Mouse (Mus musculus) MEL (cell line): ENCODE measurements around the gene Cux1. TPM values are rescaled to one million over a fixed set of nuclear protein-coding genes. Genes with fewer than 3 reads are reported as not detected.

Source experiments
- DNase-seq: peaks from one replicate; pipeline ENCODE4 v3.0.0; 2011; ENCODE audit warnings: low read depth, low spot score
- H3K27ac ChIP-seq: 2 replicates; pipeline ENCODE4 v1.5.1; 2012; ENCODE audit warnings: low read depth, mild to moderate bottlenecking, control low read depth, low read length, moderate library complexity; ENCODE audit not compliant: control insufficient read depth
- H3K27me3 ChIP-seq, 2 experiments: fragments of 150-350 bp in 1 of 2; sonication (generic) in 1 of 2; 2 replicates each; pipeline ENCODE4 v1.6.1; 2012; ENCODE audit warnings: low read length in 2 of 2, mild to moderate bottlenecking in 2 of 2, improper control_type of control experiment in 1 of 2, moderate library complexity in 1 of 2; ENCODE audit not compliant: insufficient read depth in 2 of 2, control insufficient read depth in 1 of 2
- H3K36me3 ChIP-seq, 2 experiments: 2 replicates each; pipeline ENCODE4 v1.6.1; 2012 to 2014; ENCODE audit warnings: low read length in 2 of 2, improper control_type of control experiment in 1 of 2, inconsistent platforms in 1 of 2, mild to moderate bottlenecking in 1 of 2; ENCODE audit not compliant: insufficient read depth in 2 of 2, control insufficient read depth in 1 of 2
- H3K4me1 ChIP-seq, 2 experiments: fragments of 150-350 bp in 1 of 2; sonication (generic) in 1 of 2; 2 replicates each; pipeline ENCODE4 v1.6.1; 2012; ENCODE audit warnings: low read length in 2 of 2, improper control_type of control experiment in 1 of 2, mild to moderate bottlenecking in 1 of 2; ENCODE audit not compliant: insufficient read depth in 2 of 2, control insufficient read depth in 1 of 2
- H3K4me3 ChIP-seq, 2 experiments: fragments of 150-350 bp in 1 of 2; sonication (generic) in 1 of 2; 2 replicates each; pipeline ENCODE4 v1.5.1; 2012; ENCODE audit warnings: low read depth in 2 of 2, low read length in 2 of 2, mild to moderate bottlenecking in 2 of 2, moderate library complexity in 2 of 2, control low read depth in 1 of 2, improper control_type of control experiment in 1 of 2; ENCODE audit not compliant: control insufficient read depth in 1 of 2, insufficient read depth in 1 of 2
- H3K79me2 ChIP-seq: 2 replicates; pipeline ENCODE4 v1.6.1; 2012; ENCODE audit warnings: mild to moderate bottlenecking, low read length, moderate library complexity; ENCODE audit not compliant: control insufficient read depth, poor library complexity, insufficient read depth
- H3K9ac ChIP-seq: 2 replicates; pipeline ENCODE4 v1.6.1; 2012; ENCODE audit warnings: low read depth, mild to moderate bottlenecking, control low read depth, low read length, moderate library complexity; ENCODE audit not compliant: control insufficient read depth, poor library complexity, severe bottlenecking
- H3K9me3 ChIP-seq: fragments of 150-350 bp; sonication (generic); replicated peaks from 2 replicates; pipeline ENCODE4 v1.6.1; 2012; ENCODE audit warnings: mild to moderate bottlenecking, low read length, improper control_type of control experiment, moderate library complexity; ENCODE audit not compliant: insufficient read depth
- CHD1 ChIP-seq: IDR thresholded peaks from 2 replicates; pipeline ENCODE4 v1.6.1; 2012; ENCODE audit warnings: low read depth, mild to moderate bottlenecking, inconsistent platforms, low read length, improper control_type of control experiment
- CHD2 ChIP-seq: IDR thresholded peaks from 2 replicates; pipeline ENCODE4 v1.6.1; 2011; ENCODE audit warnings: low read length, improper control_type of control experiment
- CTCF ChIP-seq, 3 experiments: IDR thresholded peaks in 2 of 3; conservative IDR thresholded peaks in 1 of 3; 2 replicates each; pipeline ENCODE4 v1.5.1; 2011 to 2012; ENCODE audit warnings: low read length in 3 of 3, low read depth in 2 of 3, mild to moderate bottlenecking in 2 of 3, improper control_type of control experiment in 1 of 3, inconsistent platforms in 1 of 3, mixed read lengths in 1 of 3, moderate library complexity in 1 of 3; ENCODE audit not compliant: control insufficient read depth in 1 of 3, insufficient read depth in 1 of 3, poor library complexity in 1 of 3, severe bottlenecking in 1 of 3
- ETS1 ChIP-seq: IDR thresholded peaks from 2 replicates; pipeline ENCODE4 v1.6.1; 2012; ENCODE audit warnings: low read depth, mild to moderate bottlenecking, inconsistent platforms, low read length, improper control_type of control experiment, moderate library complexity
- GATA1 ChIP-seq: IDR thresholded peaks from 2 replicates; pipeline ENCODE4 v1.6.1; 2011; ENCODE audit warnings: low read depth, low read length, improper control_type of control experiment
- HCFC1 ChIP-seq: IDR thresholded peaks from 2 replicates; pipeline ENCODE4 v1.6.1; 2012; ENCODE audit warnings: low read depth, mild to moderate bottlenecking, inconsistent platforms, low read length, improper control_type of control experiment, moderate library complexity
- JUND ChIP-seq: IDR thresholded peaks from 2 replicates; pipeline ENCODE4 v1.6.1; 2011; ENCODE audit warnings: low read depth, mild to moderate bottlenecking, improper control_type of control experiment, low read length
- KAT2A ChIP-seq: conservative IDR thresholded peaks from 2 replicates; pipeline ENCODE4 v1.6.1; 2012; ENCODE audit warnings: low read depth, low read length, improper control_type of control experiment, inconsistent platforms
- MAFK ChIP-seq: IDR thresholded peaks from 2 replicates; pipeline ENCODE4 v1.6.1; 2011; ENCODE audit warnings: low read depth, mild to moderate bottlenecking, low read length, improper control_type of control experiment, borderline replicate concordance
- MAZ ChIP-seq: IDR thresholded peaks from 2 replicates; pipeline ENCODE4 v1.6.1; 2012; ENCODE audit warnings: low read depth, mild to moderate bottlenecking, inconsistent platforms, low read length, improper control_type of control experiment
- MXI1 ChIP-seq: IDR thresholded peaks from 2 replicates; pipeline ENCODE4 v1.6.1; 2011; ENCODE audit warnings: mild to moderate bottlenecking, low read depth, low read length, improper control_type of control experiment
- MYB ChIP-seq: IDR thresholded peaks from 2 replicates; pipeline ENCODE4 v1.6.1; 2011; ENCODE audit warnings: mild to moderate bottlenecking, low read depth, low read length, improper control_type of control experiment
- POLR2A ChIP-seq, 2 experiments: IDR thresholded peaks; 2 replicates each; pipeline ENCODE4 v1.6.1; 2011 to 2012; ENCODE audit warnings: low read length in 2 of 2, mild to moderate bottlenecking in 2 of 2, control low read depth in 1 of 2, improper control_type of control experiment in 1 of 2, low read depth in 1 of 2, moderate library complexity in 1 of 2; ENCODE audit not compliant: control insufficient read depth in 1 of 2, insufficient read depth in 1 of 2, poor library complexity in 1 of 2
- POLR2AphosphoS2 ChIP-seq: IDR thresholded peaks from 2 replicates; pipeline ENCODE4 v1.6.1; 2011; ENCODE audit warnings: low read length, improper control_type of control experiment
- RAD21 ChIP-seq: IDR thresholded peaks from 2 replicates; pipeline ENCODE4 v1.6.1; 2011; ENCODE audit warnings: mild to moderate bottlenecking, low read depth, low read length, improper control_type of control experiment
- RCOR1 ChIP-seq: IDR thresholded peaks from 2 replicates; pipeline ENCODE4 v1.6.1; 2012; ENCODE audit warnings: low read depth, mild to moderate bottlenecking, inconsistent platforms, low read length, improper control_type of control experiment
- SIN3A ChIP-seq: IDR thresholded peaks from 2 replicates; pipeline ENCODE4 v1.6.1; 2012; ENCODE audit warnings: low read length, improper control_type of control experiment, inconsistent platforms
- TAL1 ChIP-seq: IDR thresholded peaks from 2 replicates; pipeline ENCODE4 v1.6.1; 2012; ENCODE audit warnings: mild to moderate bottlenecking, inconsistent platforms, low read length, moderate library complexity, mixed read lengths
- UBTF ChIP-seq: IDR thresholded peaks from 2 replicates; pipeline ENCODE4 v1.6.1; 2012; ENCODE audit warnings: low read depth, mild to moderate bottlenecking, inconsistent platforms, low read length, improper control_type of control experiment, moderate library complexity, borderline replicate concordance; ENCODE audit not compliant: insufficient read depth
- USF1 ChIP-seq: IDR thresholded peaks from 2 replicates; pipeline ENCODE4 v1.6.1; 2014; ENCODE audit warnings: low read depth, mild to moderate bottlenecking, inconsistent platforms, low read length, improper control_type of control experiment, moderate library complexity
- ZKSCAN1 ChIP-seq: IDR thresholded peaks from 2 replicates; pipeline ENCODE4 v1.6.1; 2012; ENCODE audit warnings: low read depth, mild to moderate bottlenecking, inconsistent platforms, low read length, improper control_type of control experiment, moderate library complexity
- ZMIZ1 ChIP-seq: IDR thresholded peaks from 2 replicates; pipeline ENCODE4 v1.6.1; 2012; ENCODE audit warnings: low read depth, mild to moderate bottlenecking, inconsistent platforms, low read length, improper control_type of control experiment, moderate library complexity
- polyA plus RNA-seq, 2 experiments: library from polyadenylated mRNA; stranded (reverse) in 1 of 2; unstranded in 1 of 2; fragments of >175 nt in 1 of 2; fragments of >200 nt in 1 of 2; gene quantifications; 2 replicates each; pipeline versions ENCODE4 v1.2.1 to v1.2.4; 2012; ENCODE audit warnings: low replicate concordance in 2 of 2, low read depth in 1 of 2; ENCODE audit not compliant: insufficient read length in 2 of 2, insufficient read depth in 1 of 2, missing spikeins in 1 of 2
- total RNA-seq: library from RNA; depleted of rRNA; stranded (reverse); fragments of 300-350 nt; gene quantifications from 2 replicates; pipeline ENCODE4 v1.2.3, GENCODE M21; 2012

The Cux1 gene
- total and polyA plus RNA-seq, 3 experiments, result 71.1 to 104 TPM; not detected in 1

DNA sequence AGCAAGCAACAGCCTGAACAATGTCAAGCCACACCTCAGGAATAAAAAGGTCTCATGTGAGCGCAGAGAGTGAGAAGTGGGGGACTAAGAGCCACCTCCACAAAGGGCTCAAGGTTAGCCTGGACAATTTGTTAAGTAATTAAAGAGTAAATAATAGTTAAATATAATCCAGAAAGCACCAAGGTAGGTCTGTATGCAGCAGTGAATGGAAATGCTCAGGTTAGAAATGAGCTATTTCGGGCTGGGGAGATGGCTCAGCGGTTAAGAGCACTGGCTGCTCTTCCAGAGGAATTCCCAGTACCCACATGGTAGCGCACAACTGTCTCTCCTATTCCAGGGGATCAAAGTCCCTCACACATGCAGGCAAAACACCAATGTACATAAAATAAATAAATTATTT is 59.7 kb downstream of the Cux1 start:
- peaks cover 65% of the 10 kb centered on the region for H3K79me2 ChIP-seq
- H3K36me3 ChIP-seq, result peaks cover 3 to 44% of the 10 kb centered on the region in 2 experiments; a peak in 3 of 4 replicates
- H3K9me3 ChIP-seq, result no peaks in the 10 kb centered on the region
- TF ChIP-seq MYB, result no peak
- no peak for TF ChIP-seq USF1
- TF ChIP-seq HCFC1, result no peak
- no peak overlapping the region for H3K4me3 ChIP-seq
- H3K4me1 ChIP-seq, result peaks cover 37 to 44% of the 10 kb centered on the region in 2 experiments
- no peak overlapping the region for H3K9ac ChIP-seq
- DNase-seq, result no peak
- H3K27ac ChIP-seq, result no peak overlapping the region
- no peaks in the 10 kb centered on the region for H3K27me3 ChIP-seq

DNA sequence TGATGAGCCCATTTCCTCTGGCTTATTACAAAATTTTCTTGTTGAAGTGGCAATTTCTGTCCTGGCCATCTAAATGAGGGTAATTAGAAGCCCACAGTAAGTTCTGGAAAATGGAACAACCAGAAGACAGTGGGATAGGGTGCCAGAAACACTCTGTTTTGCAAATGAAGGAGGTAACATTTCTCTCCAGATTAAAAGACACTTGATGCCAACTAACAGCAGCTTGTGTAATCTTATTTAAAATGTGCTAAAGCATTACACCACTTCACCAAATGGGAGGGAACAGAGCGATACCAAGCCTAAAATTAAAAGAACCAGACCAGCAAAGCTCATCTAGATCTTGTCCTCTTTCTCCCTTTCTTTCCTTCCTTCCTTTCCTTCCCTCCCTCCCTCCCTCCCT is 61.0 kb downstream of the Cux1 start:
- Histone ChIP-seq H3K9me3 (no peaks in the 10 kb centered on the region), H3K27ac (no peak overlapping the region), H3K36me3 (peaks cover 3 to 43% of the 10 kb centered on the region in 2 experiments; a peak in 3 of 4 replicates), H3K9ac (no peak overlapping the region), H3K4me1 (peaks cover 37 to 43% of the 10 kb centered on the region in 2 experiments), H3K4me3 (no peak overlapping the region), H3K79me2 (peaks cover 74% of the 10 kb centered on the region), H3K27me3 (no peaks in the 10 kb centered on the region)
- TF ChIP-seq GATA1 (no peak), CHD2 (no peak), ZMIZ1 (no peak), ZKSCAN1 (no peak), MAFK (no peak), UBTF (no peak), POLR2A (IDR thresholded peaks at IDR 0.05; ENCODE audit: control insufficient read depth in 1 of 2, insufficient read depth in 1 of 2, low read depth in 1 of 2, low read length in 2 of 2, poor library complexity in 1 of 2) (no peak), MXI1 (no peak), RAD21 (no peak), SIN3A (no peak), ETS1 (no peak), MAZ (no peak), JUND (no peak), RCOR1 (no peak), CTCF (IDR thresholded peaks at IDR 0.05 in 2 of 3, conservative IDR thresholded peaks at IDR 0.05 in 1 of 3; ENCODE audit: control insufficient read depth in 1 of 3, insufficient read depth in 1 of 3, low read depth in 2 of 3, low read length in 3 of 3, poor library complexity in 1 of 3, severe bottlenecking in 1 of 3) (no peak), TAL1 (no peak), KAT2A (no peak), CHD1 (no peak), POLR2AphosphoS2 (no peak), HCFC1 (no peak)
- DNase-seq, result no peak
